Mouse (Mus musculus): Measurements from ENCODE around the gene Smim6. TPM values are rescaled to one million over a fixed set of nuclear protein-coding genes. Genes with fewer than 3 reads are reported as not detected.

Smim6 gene
- total and polyA plus RNA-seq, 3 experiments = 2.4 TPM; not detected in 2

DNA sequence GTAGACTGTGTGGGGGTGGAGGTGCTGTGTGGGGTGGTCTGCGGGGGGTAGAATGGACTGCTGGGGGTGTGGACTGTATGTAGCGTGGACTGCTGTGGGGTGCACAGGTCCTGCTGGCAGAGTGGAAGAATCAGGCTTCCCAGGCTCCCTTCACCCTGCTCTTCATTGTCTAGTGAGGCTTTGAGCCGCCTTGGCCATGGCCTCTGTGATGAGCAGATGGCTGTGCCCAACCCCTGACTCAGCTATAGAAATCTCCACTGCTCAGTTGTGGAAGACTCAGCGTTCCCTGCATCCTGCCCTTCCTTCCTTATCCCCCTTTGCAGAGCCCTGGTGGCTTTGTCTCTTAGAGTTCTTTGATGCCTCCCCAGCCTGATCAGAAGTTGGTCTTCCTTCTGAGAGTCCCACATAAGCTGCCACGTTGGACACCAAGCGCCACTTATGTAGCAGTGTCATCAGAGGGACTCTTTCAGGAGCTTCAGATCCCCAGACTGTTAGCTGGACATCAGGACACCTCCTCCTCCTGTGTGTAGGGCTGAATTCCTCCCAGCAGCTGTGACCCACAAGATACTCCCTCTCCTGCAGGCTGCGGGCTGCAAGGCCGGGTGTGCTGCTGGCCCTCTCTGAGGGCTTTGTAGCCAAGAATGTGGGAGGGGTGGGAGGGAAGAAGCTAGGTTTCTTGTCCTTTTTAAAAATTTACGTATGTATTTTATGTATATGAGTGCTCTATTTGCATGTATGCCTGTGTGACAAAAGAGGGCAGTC, 51.0 kb downstream of the Smim6 start:
- Histone ChIP-seq H3K9me3 (replicated peaks) (no peaks in the 10 kb centered on the region), H3K4me1 (ENCODE audit: insufficient read depth, low read depth, low read length) (peaks cover 21% of the 10 kb centered on the region), H3K4me3 (ENCODE audit: low read depth, low read length) (no peak overlapping the region), H3K27me3 (ENCODE audit: insufficient read depth, low read length) (peaks cover 4% of the 10 kb centered on the region), H3K36me3 (replicated peaks) (peaks cover 87% of the 10 kb centered on the region)
- no peak for DNase-seq (ENCODE audit: low spot score)
- ATAC-seq (ENCODE audit: extremely low read depth, insufficient number of reproducible peaks, low FRiP score, poor library complexity, severe bottlenecking) = no peak
- TF ChIP-seq GATA1 (IDR thresholded peaks at IDR 0.05; ENCODE audit: borderline replicate concordance, low read length) (no peak), POLR2AphosphoS5 (IDR thresholded peaks at IDR 0.05; ENCODE audit: insufficient replicate concordance, low read depth, low read length) (no peak), CTCF (IDR thresholded peaks at IDR 0.05; ENCODE audit: low read depth, low read length) (no peak), GATA2 (IDR thresholded peaks at IDR 0.05; ENCODE audit: borderline replicate concordance, low read depth, low read length) (no peak), TAL1 (conservative IDR thresholded peaks at IDR 0.05; ENCODE audit: low read depth, low read length) (no peak)

Other genes starting within 250 kb of the Smim6 start
- 224 and 234 TPM in 2 replicates for gene Grb2, start 203.4 kb upstream of the Smim6 start, total RNA-seq (2014; fragmentation: Nextera tagmentation)
- 58.3 and 119 TPM in 2 replicates for gene Grb2, start 203.4 kb upstream of the Smim6 start, total RNA-seq (2017)
- 209 and 240 TPM in 2 replicates for gene Grb2, start 203.4 kb upstream of the Smim6 start, polyA plus RNA-seq (2012)
- gene Tmem94, start 146.6 kb upstream of the Smim6 start, total RNA-seq (2014; fragmentation: Nextera tagmentation) = 35.9 and 67.9 TPM in 2 replicates
- 8.2 and 18.1 TPM in 2 replicates for gene Tmem94, start 146.6 kb upstream of the Smim6 start, total RNA-seq (2017)
- gene Tmem94, start 146.6 kb upstream of the Smim6 start, polyA plus RNA-seq (2012) = 53.1 and 54.9 TPM in 2 replicates
- not detected in 2 replicates for gene Caskin2, start 98.4 kb upstream of the Smim6 start, total RNA-seq (2014; fragmentation: Nextera tagmentation)
- gene Caskin2, start 98.4 kb upstream of the Smim6 start, total RNA-seq (2017) = 0.17 and 0.33 TPM in 2 replicates
- 0.02 and 0.04 TPM in 2 replicates for gene Caskin2, start 98.4 kb upstream of the Smim6 start, polyA plus RNA-seq (2012)
- 6.2 and 6.6 TPM in 2 replicates for gene Tsen54, start 97.3 kb upstream of the Smim6 start, total RNA-seq (2014; fragmentation: Nextera tagmentation)
- gene Tsen54, start 97.3 kb upstream of the Smim6 start, total RNA-seq (2017) = 16.8 and 18.7 TPM in 2 replicates
- gene Tsen54, start 97.3 kb upstream of the Smim6 start, polyA plus RNA-seq (2012) = 33.0 and 37.5 TPM in 2 replicates
- 9.3 and 10.2 TPM in 2 replicates for gene Llgl2, start 88.0 kb upstream of the Smim6 start, total RNA-seq (2014; fragmentation: Nextera tagmentation)
- 8.0 and 10.5 TPM in 2 replicates for gene Llgl2, start 88.0 kb upstream of the Smim6 start, total RNA-seq (2017)
- 18.1 and 22.5 TPM in 2 replicates for gene Llgl2, start 88.0 kb upstream of the Smim6 start, polyA plus RNA-seq (2012)
- 1.1 TPM in 1 of 2 replicates, not detected in the other for gene Myo15b, start 53.6 kb upstream of the Smim6 start, total RNA-seq (2014; fragmentation: Nextera tagmentation)
- gene Myo15b, start 53.6 kb upstream of the Smim6 start, total RNA-seq (2017) = 0.16 and 0.17 TPM in 2 replicates
- gene Myo15b, start 53.6 kb upstream of the Smim6 start, polyA plus RNA-seq (2012) = 0.33 and 0.35 TPM in 2 replicates
- gene Smim5, start 12.1 kb upstream of the Smim6 start, total RNA-seq (2014; fragmentation: Nextera tagmentation) = 8.0 and 14.7 TPM in 2 replicates
- gene Smim5, start 12.1 kb upstream of the Smim6 start, total RNA-seq (2017) = 30.0 and 38.1 TPM in 2 replicates
- 10.0 and 11.7 TPM in 2 replicates for gene Smim5, start 12.1 kb upstream of the Smim6 start, polyA plus RNA-seq (2012)
- 28.7 and 30.8 TPM in 2 replicates for gene Sap30bp, start 21.3 kb downstream of the Smim6 start, total RNA-seq (2014; fragmentation: Nextera tagmentation)
- 110 and 131 TPM in 2 replicates for gene Sap30bp, start 21.3 kb downstream of the Smim6 start, total RNA-seq (2017)
- gene Sap30bp, start 21.3 kb downstream of the Smim6 start, polyA plus RNA-seq (2012) = 23.4 and 27.8 TPM in 2 replicates
- 17.4 and 24.9 TPM in 2 replicates for gene Recql5, start 21.5 kb downstream of the Smim6 start, total RNA-seq (2014; fragmentation: Nextera tagmentation)
- gene Recql5, start 21.5 kb downstream of the Smim6 start, total RNA-seq (2017) = 16.0 and 23.6 TPM in 2 replicates
- 17.3 and 17.4 TPM in 2 replicates for gene Recql5, start 21.5 kb downstream of the Smim6 start, polyA plus RNA-seq (2012)
- gene Itgb4, start 62.7 kb downstream of the Smim6 start, total RNA-seq (2014; fragmentation: Nextera tagmentation) = not detected in 2 replicates
- 0.05 and 0.06 TPM in 2 replicates for gene Itgb4, start 62.7 kb downstream of the Smim6 start, total RNA-seq (2017)
- gene Itgb4, start 62.7 kb downstream of the Smim6 start, polyA plus RNA-seq (2012) = 0.13 and 0.17 TPM in 2 replicates
- gene Galk1, start 100.7 kb downstream of the Smim6 start, total RNA-seq (2014; fragmentation: Nextera tagmentation) = 15.4 and 22.0 TPM in 2 replicates
- gene Galk1, start 100.7 kb downstream of the Smim6 start, total RNA-seq (2017) = 54.5 and 69.9 TPM in 2 replicates
- gene Galk1, start 100.7 kb downstream of the Smim6 start, polyA plus RNA-seq (2012) = 148 and 177 TPM in 2 replicates
- 692 and 699 TPM in 2 replicates for gene H3f3b, start 115.9 kb downstream of the Smim6 start, total RNA-seq (2014; fragmentation: Nextera tagmentation)
- 721 and 745 TPM in 2 replicates for gene H3f3b, start 115.9 kb downstream of the Smim6 start, total RNA-seq (2017)
- 230 and 336 TPM in 2 replicates for gene H3f3b, start 115.9 kb downstream of the Smim6 start, polyA plus RNA-seq (2012)
- 50.1 and 58.1 TPM in 2 replicates for gene Unk, start 118.3 kb downstream of the Smim6 start, total RNA-seq (2014; fragmentation: Nextera tagmentation)
- 17.2 and 19.8 TPM in 2 replicates for gene Unk, start 118.3 kb downstream of the Smim6 start, total RNA-seq (2017)
- gene Unk, start 118.3 kb downstream of the Smim6 start, polyA plus RNA-seq (2012) = 65.2 and 80.7 TPM in 2 replicates
- 26.1 and 31.4 TPM in 2 replicates for gene Unc13d, start 165.9 kb downstream of the Smim6 start, total RNA-seq (2014; fragmentation: Nextera tagmentation)
- 63.5 and 81.7 TPM in 2 replicates for gene Unc13d, start 165.9 kb downstream of the Smim6 start, total RNA-seq (2017)
- 126 and 144 TPM in 2 replicates for gene Unc13d, start 165.9 kb downstream of the Smim6 start, polyA plus RNA-seq (2012)
- 160 and 169 TPM in 2 replicates for gene Wbp2, start 175.0 kb downstream of the Smim6 start, total RNA-seq (2014; fragmentation: Nextera tagmentation)
- 55.9 and 61.6 TPM in 2 replicates for gene Wbp2, start 175.0 kb downstream of the Smim6 start, total RNA-seq (2017)
- 499 and 545 TPM in 2 replicates for gene Wbp2, start 175.0 kb downstream of the Smim6 start, polyA plus RNA-seq (2012)
- not detected in 2 replicates for gene Trim47, start 215.2 kb downstream of the Smim6 start, total RNA-seq (2014; fragmentation: Nextera tagmentation)
- gene Trim47, start 215.2 kb downstream of the Smim6 start, total RNA-seq (2017) = 0.12 and 0.27 TPM in 2 replicates
- 0.08 TPM in 1 of 2 replicates, not detected in the other for gene Trim47, start 215.2 kb downstream of the Smim6 start, polyA plus RNA-seq (2012)
- not detected in 2 replicates for gene Trim65, start 219.1 kb downstream of the Smim6 start, total RNA-seq (2014; fragmentation: Nextera tagmentation)
- 0.05 and 0.12 TPM in 2 replicates for gene Trim65, start 219.1 kb downstream of the Smim6 start, total RNA-seq (2017)
- not detected in 2 replicates for gene Trim65, start 219.1 kb downstream of the Smim6 start, polyA plus RNA-seq (2012)
- 99.3 and 125 TPM in 2 replicates for gene Mrpl38, start 226.9 kb downstream of the Smim6 start, total RNA-seq (2014; fragmentation: Nextera tagmentation)
- gene Mrpl38, start 226.9 kb downstream of the Smim6 start, total RNA-seq (2017) = 38.3 and 45.7 TPM in 2 replicates
- gene Mrpl38, start 226.9 kb downstream of the Smim6 start, polyA plus RNA-seq (2012) = 144 and 150 TPM in 2 replicates

All from G1E (cell line).